Mouse (Mus musculus) lung, postnatal 25 days (tissue): Measurements from ENCODE around the gene Gm47955.
"Not testable (repeated sequence)": the region's sequence is repeated elsewhere in the genome, so short reads cannot be mapped to it uniquely, and the experiment has no call there.

ENCODE experiments used
- DNase-seq: peaks from one replicate; pipeline ENCODE4 v3.0.0; 2022; ENCODE audit warnings: low spot score

Gene Gm47955

DNA sequence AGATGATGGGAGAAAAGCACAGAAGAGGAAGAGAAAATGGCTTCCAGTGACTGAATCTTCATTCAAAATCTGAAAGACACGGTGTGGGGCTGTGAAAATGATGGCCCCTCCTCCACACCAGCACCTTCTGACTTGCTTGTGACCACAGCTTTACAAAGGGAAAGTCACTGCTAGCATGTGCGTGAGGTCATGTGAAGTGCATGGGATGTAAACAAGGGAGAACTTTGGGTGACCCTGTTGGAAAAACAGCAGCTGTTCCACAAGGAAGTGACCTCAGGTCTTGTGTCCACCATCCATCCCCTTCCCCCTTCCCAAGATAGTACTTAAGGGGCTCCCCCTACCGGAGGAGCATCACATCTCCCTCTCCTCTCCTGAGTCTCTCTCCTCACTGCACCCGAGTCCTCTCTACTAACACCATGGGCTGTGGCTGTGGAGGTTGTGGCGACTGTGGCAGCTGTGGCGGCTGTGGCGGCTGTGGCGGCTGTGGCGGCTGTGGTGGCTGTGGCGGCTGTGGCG lies at the start of gene Gm47955:
Gene Gm47955, plus strand, starts transcription at position 417 of the 516 bp plus-strand sequence.
- no peak for DNase-seq

DNA sequence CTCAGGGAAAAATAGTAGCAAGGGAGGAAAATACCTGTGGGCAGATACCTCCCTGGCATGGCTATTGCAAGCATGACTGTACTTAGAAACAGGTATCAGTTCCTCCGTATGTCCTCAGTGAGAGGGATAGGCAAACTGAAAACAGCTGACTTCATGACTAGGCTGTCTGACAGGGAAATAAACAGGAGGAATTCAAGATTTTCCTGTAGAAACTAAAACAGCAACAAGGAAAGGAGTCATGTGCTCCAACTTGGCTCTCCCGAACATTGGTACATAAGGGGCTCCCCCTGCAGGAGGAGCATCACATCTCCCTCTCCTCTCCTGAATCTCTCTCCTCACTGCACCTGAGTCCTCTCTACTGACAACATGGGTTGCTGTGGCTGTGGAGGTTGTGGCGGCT lies 47.1 kb upstream of the Gm47955 start, which contains the start of gene A030005L19Rik:
Gene A030005L19Rik, plus strand, starts transcription at position 301 of the 400 bp plus-strand sequence.
- no peak for DNase-seq

DNA sequence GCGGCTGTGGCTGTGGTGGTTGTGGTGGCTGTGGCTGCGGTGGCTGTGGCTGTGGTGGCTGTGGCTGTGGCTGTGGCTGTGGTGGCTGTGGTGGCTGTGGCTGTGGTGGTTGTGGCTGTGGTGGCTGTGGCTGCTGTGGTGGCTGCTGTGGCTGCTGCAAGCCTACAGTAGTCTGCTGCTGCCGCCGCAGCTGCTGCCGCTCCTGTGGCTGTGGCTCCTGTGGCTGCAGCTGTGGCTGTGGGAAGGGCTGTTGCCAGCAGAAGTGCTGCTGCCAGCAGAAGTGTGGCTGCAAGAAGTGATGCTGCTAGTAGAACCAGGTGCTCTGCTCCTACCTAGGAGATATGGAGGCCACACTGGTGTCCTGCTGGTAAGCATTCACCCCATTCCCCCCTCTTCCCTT lies 46.7 kb upstream of the Gm47955 start:
- DNase-seq = not testable (repeated sequence)

DNA sequence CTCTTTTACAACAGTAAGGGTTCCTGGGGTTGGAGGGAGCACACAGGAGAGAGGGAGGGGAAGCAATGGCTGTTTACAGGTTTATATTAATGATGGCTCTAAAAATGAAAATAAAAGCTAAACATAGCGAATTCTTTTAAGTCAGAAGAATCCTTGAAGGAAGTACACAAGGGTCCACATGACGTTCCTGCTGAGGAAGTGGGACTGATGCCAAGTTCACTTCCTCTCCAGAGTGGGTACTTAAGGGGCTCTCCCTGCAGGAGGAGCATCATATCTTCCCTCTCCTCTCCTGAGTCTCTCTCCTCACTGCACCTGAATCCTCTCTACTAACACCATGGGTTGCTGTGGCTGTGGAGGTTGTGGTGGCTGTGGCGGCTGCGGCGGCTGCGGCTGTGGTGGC lies 35.4 kb upstream of the Gm47955 start, which contains the start of gene A030014E15Rik:
Gene A030014E15Rik, plus strand, starts transcription at position 268 of the 400 bp plus-strand sequence.
- peak; percentile 20 for DNase-seq

DNA sequence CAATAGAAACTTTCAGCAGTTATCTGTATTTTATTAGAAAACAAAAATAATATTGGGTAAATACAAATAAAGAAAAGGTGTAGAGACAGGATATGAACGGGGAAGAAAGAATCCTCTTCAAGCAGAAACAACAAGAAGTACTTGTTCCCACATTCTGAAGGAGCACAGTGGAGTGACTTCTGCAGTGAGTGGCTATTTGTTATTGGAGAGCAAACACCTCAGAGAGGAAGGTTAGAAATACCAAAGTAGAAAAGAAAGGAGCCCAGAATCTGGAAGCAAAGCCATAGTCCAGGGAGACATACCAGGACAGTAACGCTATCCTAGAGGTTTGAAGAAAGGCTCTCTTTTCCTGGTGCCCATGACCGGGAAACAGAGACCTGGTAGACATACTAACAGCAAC lies 29.5 kb upstream of the Gm47955 start:
- peak; percentile 62 for DNase-seq

DNA sequence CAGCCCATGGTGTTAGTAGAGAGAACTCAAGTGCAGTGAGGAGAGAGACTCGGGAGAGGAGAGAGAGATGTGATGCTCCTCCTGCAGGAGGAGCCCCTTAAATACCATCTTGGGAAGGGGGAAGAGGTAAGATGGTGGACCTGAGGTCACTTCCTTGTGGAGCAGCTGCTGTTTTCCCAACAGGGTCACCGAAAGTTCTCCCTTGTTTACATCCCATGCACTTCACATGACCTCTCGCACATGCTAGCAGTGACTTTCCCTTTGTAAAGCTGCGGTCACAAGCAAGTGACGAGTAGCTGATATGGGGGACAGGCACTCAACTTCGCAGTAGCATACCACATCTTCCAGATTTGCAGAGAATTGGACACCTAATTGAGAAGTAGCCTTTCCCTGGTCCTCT lies 28.8 kb upstream of the Gm47955 start, which contains the start of gene Gm6217:
Gene Gm6217, minus strand, starts transcription at position 74 of the 400 bp plus-strand sequence.
- DNase-seq = not testable (repeated sequence)

DNA sequence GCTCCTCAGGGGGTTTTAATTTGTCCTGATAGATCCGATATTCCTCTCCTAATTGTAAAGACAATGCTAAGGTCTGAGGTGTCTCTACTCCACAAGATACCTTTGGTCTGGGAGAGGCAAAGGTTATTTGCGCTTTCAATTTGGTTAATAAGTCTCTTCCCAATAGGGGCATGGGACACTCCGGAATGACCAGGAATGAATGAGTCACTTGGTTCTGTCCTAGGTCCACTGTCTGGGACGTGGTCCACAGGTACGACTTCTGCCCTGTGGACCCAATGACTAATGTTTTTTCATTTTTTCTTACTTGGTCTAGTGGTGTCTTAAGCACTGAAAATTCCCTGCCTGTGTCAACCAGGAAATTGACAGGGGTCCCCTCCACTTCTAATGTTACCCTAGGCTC lies 21.4 kb upstream of the Gm47955 start:
- no peak for DNase-seq

DNA sequence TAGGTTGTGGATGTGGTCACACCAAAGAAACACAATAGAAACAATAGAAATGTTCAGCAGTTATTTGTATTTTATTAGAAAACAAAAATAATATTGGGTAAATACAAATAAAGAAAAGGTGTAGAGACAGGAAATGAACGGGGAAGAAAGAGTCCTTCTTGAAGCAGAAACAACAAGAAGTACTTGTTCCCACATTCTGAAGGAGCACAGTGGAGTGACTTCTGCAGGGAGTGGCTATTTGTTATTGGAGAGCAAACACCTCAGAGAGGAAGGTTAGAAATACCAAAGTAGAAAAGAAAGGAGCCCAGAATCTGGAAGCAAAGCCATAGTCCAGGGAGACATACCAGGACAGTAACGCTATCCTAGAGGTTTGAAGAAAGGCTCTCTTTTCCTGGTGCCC lies 17.6 kb upstream of the Gm47955 start:
- DNase-seq = peak; percentile 52

DNA sequence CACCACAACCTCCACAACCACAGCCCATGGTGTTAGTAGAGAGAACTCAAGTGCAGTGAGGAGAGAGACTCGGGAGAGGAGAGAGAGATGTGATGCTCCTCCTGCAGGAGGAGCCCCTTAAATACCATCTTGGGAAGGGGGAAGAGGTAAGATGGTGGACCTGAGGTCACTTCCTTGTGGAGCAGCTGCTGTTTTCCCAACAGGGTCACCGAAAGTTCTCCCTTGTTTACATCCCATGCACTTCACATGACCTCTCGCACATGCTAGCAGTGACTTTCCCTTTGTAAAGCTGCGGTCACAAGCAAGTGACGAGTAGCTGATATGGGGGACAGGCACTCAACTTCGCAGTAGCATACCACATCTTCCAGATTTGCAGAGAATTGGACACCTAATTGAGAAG lies 16.8 kb upstream of the Gm47955 start, which contains the start of gene A030003K21Rik:
Gene A030003K21Rik, minus strand, starts transcription at position 94 of the 400 bp plus-strand sequence.
- not testable (repeated sequence) for DNase-seq

DNA sequence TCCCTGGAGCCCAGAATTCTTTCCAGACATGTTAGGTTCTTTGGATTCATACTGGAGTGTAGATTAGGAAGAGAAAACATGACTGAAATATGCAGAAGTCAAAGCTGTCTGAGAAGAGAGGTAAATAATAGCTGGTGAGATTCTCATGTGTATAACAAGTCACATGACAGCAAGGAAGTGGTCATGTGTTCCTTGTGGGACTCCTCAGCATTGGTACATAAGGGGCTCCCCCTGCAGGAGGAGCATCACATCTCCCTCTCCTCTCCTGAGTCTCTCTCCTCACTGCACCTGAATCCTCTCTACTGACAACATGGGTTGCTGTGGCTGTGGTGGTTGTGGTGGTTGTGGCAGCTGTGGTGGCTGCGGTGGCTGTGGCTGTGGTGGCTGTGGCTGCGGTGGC lies 14.1 kb upstream of the Gm47955 start:
- DNase-seq = not testable (repeated sequence)

DNA sequence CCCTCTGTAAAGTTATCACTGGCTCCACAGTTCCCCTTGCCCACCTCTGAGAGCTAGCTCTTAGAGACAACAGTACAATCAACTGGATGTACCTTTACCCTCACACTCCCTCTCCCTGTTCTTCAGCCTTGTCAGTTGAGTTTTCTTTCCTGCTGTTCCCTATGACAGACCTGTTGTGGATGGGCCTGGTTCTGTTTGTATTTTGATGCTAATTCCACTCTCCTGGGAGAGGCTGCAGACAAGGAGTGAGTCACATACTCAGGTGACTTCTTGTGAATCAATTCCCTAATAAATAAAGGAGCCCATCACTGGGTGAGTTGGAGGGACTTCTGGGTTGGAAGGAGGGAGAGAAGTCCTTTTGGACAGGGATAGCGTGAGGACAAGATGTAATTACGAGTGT lies 11.5 kb upstream of the Gm47955 start:
- no peak for DNase-seq

DNA sequence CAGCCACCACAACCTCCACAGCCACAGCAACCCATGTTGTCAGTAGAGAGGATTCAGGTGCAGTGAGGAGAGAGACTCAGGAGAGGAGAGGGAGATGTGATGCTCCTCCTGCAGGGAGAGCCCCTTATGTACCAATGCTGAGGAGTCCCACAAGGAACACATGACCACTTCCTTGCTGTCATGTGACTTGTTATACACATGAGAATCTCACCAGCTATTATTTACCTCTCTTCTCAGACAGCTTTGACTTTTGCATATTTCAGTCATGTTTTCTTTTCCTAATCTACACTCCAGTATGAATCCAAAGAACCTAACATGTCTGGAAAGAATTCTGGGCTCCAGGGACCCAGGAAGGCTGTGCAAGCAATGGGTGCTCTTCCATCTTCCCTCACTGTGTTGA lies 4.2 kb upstream of the Gm47955 start, which contains the start of gene Gm7544:
Gene Gm7544, minus strand, starts transcription at position 101 of the 400 bp plus-strand sequence.
- not testable (repeated sequence) for DNase-seq

DNA sequence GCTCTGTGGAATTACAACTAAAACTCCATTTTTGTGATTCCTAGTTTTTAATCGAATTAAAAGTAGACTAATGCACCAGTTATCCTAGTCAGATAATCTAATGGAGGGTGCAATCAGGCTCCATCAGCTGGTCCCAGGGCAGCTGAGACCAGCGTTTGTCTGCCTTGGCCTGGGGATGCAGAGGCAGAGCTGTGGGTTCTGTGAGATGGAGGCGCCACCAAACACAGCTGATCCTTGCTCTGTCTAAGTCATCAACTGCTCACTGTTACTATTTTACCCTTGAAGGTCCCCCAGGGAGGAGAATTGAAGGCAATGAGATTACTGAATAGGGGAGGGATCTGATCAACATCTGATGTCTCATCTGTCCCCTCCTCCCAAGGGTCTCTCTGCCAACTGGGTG lies 6.3 kb downstream of the Gm47955 start:
- no peak for DNase-seq

DNA sequence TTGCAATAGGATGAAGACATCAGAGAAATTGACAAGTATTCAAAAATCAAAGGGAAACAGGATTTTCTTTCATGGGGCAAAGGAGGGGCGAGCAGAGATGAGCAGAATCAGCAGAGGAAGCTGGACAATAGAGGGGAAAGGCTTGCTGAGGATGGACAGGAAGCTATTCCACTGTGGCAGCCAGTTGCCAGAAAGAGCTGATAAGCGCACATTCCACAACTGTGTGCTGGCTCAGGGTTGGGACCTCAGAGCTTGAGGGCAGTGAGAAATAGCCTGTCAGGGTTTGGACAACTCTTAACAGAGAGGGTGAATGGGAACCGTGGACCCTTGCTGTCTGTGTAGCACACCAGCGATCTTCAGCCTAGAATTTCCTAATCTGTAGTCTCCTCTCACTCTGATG lies 12.0 kb downstream of the Gm47955 start:
- peak; percentile 50 for DNase-seq

DNA sequence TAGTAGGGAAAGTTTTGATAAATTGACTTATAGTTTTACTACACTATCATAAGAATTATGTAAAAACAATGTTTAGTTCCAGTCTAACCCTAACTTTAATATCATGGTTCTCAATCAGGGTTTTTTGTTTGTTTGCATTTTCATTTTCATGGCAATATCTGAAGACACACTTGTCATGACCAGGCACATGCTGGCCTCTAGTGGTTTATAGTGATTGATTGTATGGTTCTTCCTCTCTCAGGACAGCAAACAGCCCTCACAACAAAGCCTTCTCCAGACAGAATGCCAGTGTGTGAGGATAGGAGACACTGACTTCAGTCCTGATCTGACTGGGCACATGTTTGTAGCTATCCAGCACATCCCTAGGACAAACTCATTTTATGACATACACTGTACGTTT lies 13.2 kb downstream of the Gm47955 start:
- no peak for DNase-seq

DNA sequence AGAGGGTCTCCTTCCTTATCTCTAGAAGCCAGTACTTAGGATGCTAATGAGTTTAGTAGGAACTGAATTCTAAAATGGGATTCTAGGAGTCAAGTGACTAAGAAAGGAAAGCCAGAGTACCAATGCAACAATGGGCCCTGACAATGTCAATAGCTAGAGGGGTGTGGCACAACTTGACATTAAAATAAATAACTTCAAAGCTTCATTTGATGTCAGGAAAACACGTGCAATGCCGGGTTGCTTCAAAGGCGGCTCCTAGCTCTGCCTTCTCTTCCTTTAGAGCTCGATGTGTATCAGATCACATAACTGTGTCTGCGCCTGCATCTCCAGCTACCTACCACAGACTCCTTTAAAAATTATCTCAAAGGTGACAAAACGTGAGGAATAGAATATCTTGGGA lies 13.8 kb downstream of the Gm47955 start:
- peak; percentile 56 for DNase-seq

DNA sequence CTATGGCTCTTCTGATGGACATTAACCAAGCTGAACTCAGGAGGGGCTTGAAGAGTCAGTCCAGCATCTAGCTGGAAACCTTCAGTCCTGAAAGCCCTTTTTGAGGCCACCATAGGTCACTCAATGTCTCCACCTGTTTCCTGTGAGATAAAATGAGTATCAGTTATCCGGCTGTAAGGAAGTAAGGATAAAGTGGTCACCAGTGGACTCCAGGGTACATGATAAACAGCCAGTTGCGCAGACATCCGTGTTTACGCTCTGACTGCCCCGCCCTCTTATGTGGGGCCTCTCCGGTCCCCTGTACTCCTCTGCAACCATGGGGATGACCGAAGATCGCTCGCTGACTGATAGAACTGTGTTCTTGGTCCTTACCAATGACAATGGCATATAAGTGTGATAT lies 14.3 kb downstream of the Gm47955 start:
- peak; percentile 70 for DNase-seq

DNA sequence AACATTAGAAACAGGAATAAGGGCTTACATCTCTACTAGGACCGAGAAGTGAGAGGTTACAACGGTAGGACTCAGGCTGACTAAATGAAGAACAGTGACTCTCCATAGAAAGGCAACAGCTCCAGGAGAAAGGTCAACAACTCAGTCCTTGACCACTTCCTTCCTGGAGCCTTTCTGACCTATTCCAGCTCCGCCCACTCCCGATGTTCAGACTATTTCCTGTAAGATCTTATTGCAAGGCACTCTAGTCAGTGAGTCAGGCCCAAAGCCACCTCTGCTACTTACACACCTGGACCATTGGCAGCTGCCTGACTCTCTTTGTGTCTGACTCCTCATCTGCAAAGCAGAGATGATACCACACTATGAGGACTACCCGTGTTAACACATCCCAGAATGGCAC lies 15.7 kb downstream of the Gm47955 start:
- peak; percentile 58 for DNase-seq

DNA sequence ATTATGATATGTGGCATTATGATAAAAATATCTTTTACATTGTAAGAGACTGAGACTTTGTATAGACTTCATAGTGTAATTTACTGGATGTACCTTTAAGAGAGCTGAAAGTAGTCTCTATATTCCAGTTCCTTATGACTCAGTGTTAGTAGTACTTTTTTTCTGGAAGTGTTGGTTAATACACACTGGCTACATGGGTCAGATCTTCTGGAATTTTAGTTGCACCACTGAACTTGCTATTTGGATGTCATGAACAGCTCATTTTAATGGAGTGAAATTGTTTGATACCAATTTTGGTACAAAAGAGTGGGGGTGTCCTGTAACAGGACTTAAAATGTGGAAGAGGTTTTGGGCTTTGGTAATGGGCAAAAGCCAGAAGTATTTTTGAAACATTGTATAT lies 17.8 kb downstream of the Gm47955 start:
- no peak for DNase-seq

DNA sequence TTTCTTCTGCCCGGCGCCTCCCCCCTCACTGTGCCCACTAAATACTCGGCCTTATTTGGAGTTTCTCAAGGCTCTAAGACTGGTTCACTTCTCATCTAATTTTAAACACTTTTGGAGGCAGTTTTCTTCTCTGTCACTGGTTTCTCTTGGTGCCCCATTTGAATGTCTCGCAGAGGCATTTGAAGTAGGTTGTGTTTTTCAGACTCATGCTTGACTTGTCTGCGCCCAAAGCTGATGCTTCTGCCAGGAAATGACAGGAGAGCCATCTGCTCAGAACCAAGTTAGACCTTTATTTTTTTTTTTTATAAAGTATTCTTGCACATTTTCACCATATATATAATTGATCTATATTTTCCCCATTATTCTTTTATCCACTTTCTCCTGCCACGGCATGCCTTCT lies 26.7 kb downstream of the Gm47955 start:
- no peak for DNase-seq

DNA sequence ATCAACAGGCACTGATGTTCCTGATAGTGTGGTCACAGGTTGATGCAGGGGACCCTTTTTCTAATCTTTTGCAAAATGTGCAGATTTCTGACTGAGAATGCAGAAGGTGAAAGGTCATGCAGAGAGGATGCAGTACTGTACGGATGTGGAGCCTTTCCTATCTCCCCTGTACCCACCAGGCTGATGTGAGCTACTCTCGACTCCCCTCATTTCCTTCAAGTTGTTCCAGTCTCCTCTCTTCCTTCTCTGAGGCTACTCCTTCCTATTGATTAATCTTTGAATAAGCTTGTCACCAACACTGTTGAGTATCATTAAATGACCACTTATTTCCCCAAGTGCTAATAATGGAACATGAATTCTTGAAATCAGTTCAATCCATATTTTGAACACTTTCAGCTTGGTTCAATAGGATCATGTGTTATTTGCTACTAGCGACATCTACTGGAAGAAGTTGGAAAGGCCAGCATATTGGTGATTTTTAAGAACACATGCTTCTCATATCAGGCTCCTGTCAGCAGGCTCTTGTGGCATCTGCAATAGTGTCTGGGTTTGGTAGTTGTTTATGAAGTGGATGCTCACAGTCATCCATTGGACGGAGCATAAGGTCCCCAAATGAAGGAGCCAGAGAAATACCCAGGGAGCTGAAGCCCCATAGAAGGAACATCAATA lies 27.6 kb downstream of the Gm47955 start:
- peak; percentile 75 for DNase-seq

DNA sequence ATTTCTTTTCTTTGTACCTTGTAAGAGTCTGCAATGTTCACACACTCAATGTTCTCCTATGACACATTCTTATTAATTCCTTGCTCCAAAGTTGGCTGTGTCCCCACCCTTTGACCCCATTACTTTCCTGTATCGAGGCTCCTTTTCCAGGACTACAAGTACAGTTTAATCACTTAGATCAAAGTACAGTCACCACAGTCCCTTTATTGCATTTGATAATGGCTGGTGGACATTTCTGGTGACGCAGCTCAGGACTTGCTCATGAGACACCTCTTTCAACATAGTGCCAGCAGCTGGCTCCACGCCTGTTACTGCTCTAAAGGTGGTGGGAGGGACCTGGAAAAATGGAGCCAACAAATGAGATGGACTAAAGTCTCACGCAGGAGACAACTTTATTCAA lies 31.0 kb downstream of the Gm47955 start:
- no peak for DNase-seq

DNA sequence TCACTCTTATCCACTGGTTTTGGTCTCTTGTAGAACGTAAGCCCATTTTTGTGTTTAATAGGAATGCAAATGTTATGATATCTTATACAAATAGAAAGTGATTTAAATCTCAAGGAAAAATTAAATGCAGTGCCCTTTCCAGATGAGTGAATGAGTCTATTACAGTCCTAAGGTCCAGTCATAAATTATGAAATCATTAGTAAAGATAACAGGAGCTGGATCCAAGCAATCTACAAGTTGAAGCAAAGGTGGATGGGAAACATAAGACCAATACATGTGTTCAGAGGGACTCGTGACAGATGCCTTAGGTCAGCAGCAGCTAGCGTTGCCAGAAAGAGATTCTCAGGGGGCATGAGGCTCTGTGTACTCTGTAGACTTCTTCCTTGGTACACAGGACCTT lies 31.5 kb downstream of the Gm47955 start:
- DNase-seq = no peak

DNA sequence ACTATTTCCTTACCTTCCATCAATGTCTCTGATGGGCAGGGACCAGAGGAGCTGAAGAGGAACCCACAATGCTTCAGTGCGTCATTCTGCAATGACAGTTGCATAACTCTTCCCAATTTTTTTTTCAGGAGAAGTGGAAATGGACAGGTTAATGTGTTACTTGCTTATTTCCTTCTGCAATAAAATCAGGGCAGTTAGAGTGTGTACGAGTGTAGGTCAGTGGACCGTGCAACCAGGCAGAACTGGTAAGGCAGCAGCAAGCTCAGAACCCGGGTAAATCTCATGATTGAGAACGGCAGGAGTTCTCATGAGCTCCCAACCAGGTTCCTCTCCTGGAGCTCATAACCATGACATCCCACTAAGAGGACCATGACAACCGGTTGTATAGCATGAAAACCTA lies 32.0 kb downstream of the Gm47955 start:
- no peak for DNase-seq
